Mouse (Mus musculus) 416B (cell line): ENCODE results near the gene Pex5.
"Not testable (repeated sequence)": the region's sequence is repeated elsewhere in the genome, so short reads cannot be mapped to it uniquely, and the experiment has no call there.

ENCODE experiments used
- DNase-seq: peaks from one replicate; pipeline ENCODE4 v3.0.0; 2011; ENCODE audit warnings: low read depth

The Pex5 gene

GRCm38 (mm10) chr6:124427289-124427688 is 12.4 kb upstream of the Pex5 start:
- no peak for DNase-seq

- DNase-seq, result no peak
Measured at GRCm38 (mm10) chr6:124426604-124427003, 11.7 kb upstream of the Pex5 start.

- DNase-seq, result no peak
Measured at GRCm38 (mm10) chr6:124425523-124425922, 10.7 kb upstream of the Pex5 start.

- DNase-seq, result peak; percentile 46
Measured at GRCm38 (mm10) chr6:124425042-124425441, 10.2 kb upstream of the Pex5 start.

GRCm38 (mm10) chr6:124424068-124424498 is 9.2 kb upstream of the Pex5 start:
- DNase-seq, result peak; percentile 66

- DNase-seq, result no peak
Measured at GRCm38 (mm10) chr6:124418686-124419085, 3.8 kb upstream of the Pex5 start.

- peak; percentile 86 for DNase-seq
Measured at GRCm38 (mm10) chr6:124415347-124416088, 651 bp upstream of the Pex5 start.

- peak; percentile 56 for DNase-seq
Measured at GRCm38 (mm10) chr6:124414150-124414926, 529 bp downstream of the Pex5 start.

GRCm38 (mm10) chr6:124413770-124414149 is 1.1 kb downstream of the Pex5 start:
- DNase-seq, result no peak

GRCm38 (mm10) chr6:124408355-124408754 is 6.5 kb downstream of the Pex5 start:
- DNase-seq, result no peak

- DNase-seq, result peak; percentile 52
Measured at GRCm38 (mm10) chr6:124407180-124407579, 7.7 kb downstream of the Pex5 start.

- no peak for DNase-seq
Measured at GRCm38 (mm10) chr6:124406326-124406725, 8.5 kb downstream of the Pex5 start.

- DNase-seq, result no peak
Measured at GRCm38 (mm10) chr6:124399738-124400137, 15.1 kb downstream of the Pex5 start.

GRCm38 (mm10) chr6:124394991-124395390 is 19.9 kb downstream of the Pex5 start:
- DNase-seq, result not testable (repeated sequence)

GRCm38 (mm10) chr6:124380142-124380541 is 34.7 kb downstream of the Pex5 start:
- peak; percentile 88 for DNase-seq

- peak; percentile 84 for DNase-seq
Measured at GRCm38 (mm10) chr6:124379331-124379730, 35.5 kb downstream of the Pex5 start.

GRCm38 (mm10) chr6:124377494-124378255 is 37.2 kb downstream of the Pex5 start:
- no peak for DNase-seq

- DNase-seq, result peak; percentile 57
Measured at GRCm38 (mm10) chr6:124376311-124376710, 38.6 kb downstream of the Pex5 start.

GRCm38 (mm10) chr6:124375435-124375884 is 39.4 kb downstream of the Pex5 start:
- peak; percentile 99 for DNase-seq

- DNase-seq, result no peak
Measured at GRCm38 (mm10) chr6:124374683-124375082, 40.2 kb downstream of the Pex5 start.

- peak; percentile 35 for DNase-seq
Measured at GRCm38 (mm10) chr6:124373584-124374206, 41.2 kb downstream of the Pex5 start.

GRCm38 (mm10) chr6:124364328-124364727 is 50.5 kb downstream of the Pex5 start:
- DNase-seq, result peak; percentile 47
